Mouse (Mus musculus) liver, embryonic 16.5 days (tissue): Measurements from ENCODE around the gene Btbd16. TPM values are rescaled to one million over a fixed set of nuclear protein-coding genes. Genes with fewer than 3 reads are reported as not detected.

Experiments
- ATAC-seq: fragments of 200-750 bp; cut with Nextera tagmentation; 2 replicates; pipeline ENCODE4 v1.8.0; 2017; ENCODE audit warnings: low read depth, mild to moderate bottlenecking, moderate number of reproducible peaks, moderate library complexity
- H3K27ac ChIP-seq: fragments of 300-500 bp; sonication (generic); 2 replicates; pipeline ENCODE4 v1.5.1; 2014; ENCODE audit warnings: mild to moderate bottlenecking, low read length
- H3K27me3 ChIP-seq: fragments of 300-500 bp; sonication (generic); 2 replicates; pipeline ENCODE4 v1.6.1; 2014; ENCODE audit warnings: low read depth, low read length, mixed read lengths; ENCODE audit not compliant: control insufficient read depth, insufficient read depth
- H3K36me3 ChIP-seq: fragments of 300-500 bp; sonication (generic); 2 replicates; pipeline ENCODE4 v1.6.1; 2014; ENCODE audit warnings: mild to moderate bottlenecking; ENCODE audit not compliant: control insufficient read depth, insufficient read depth
- H3K4me1 ChIP-seq: fragments of 300-500 bp; sonication (generic); 2 replicates; pipeline ENCODE4 v1.6.1; 2014; ENCODE audit warnings: low read depth, low read length, mixed read lengths; ENCODE audit not compliant: control insufficient read depth
- H3K4me2 ChIP-seq: fragments of 300-500 bp; sonication (generic); 2 replicates; pipeline ENCODE4 v1.6.1; 2014; ENCODE audit warnings: low read depth, low read length, mixed read lengths
- H3K4me3 ChIP-seq: fragments of 300-500 bp; sonication (generic); 2 replicates; pipeline ENCODE4 v1.5.1; 2014; ENCODE audit warnings: low read depth, mild to moderate bottlenecking, low read length
- H3K9ac ChIP-seq: fragments of 300-500 bp; sonication (generic); 2 replicates; pipeline ENCODE4 v1.6.1; 2014; ENCODE audit warnings: low read depth, low read length
- H3K9me3 ChIP-seq: fragments of 300-500 bp; sonication (generic); replicated peaks from 2 replicates; pipeline ENCODE4 v1.6.1; 2016; ENCODE audit warnings: low read length; ENCODE audit not compliant: control insufficient read depth
- whole genome bisulfite sequencing: fragments of 180-500 bp; shearing (Covaris S2); extraction: QIAGEN DNeasy Blood & Tissue Kit; methylation state at CpG from one replicate; pipeline ENCODE4 v1.1.7; 2014; ENCODE audit not compliant: insufficient replicate concordance; 5-methylcytosine and 5-hydroxymethylcytosine counted together
- polyA plus RNA-seq: library from polyadenylated mRNA; unstranded; fragments of >200 nt; fragmentation: Nextera tagmentation; extraction: Ambion mirVana; gene quantifications from 2 replicates; pipeline ENCODE4 v1.2.1, GENCODE M21; 2015

Gene Btbd16
- polyA plus RNA-seq, 1 experiment from 2014 or later, result 0.08 TPM

DNA sequence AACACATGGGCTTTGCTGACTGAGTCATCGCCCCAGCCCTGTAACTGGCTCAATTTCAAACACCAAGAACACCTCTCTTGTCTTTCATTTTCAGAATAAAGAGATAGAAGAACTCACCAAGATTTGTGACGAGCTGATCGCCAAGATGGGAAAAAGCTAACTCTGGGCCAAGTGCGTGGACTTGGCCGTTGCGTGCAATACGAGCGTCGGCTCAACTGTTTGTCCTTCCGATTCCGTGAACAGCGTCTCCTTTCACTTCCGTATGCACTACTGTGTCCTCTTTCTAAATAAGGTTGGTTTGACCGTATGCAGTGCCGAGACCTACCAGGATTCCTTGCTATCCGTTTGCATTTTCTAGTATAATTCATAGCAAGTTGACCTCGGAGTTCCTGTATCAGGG is 9.7 kb upstream of the Btbd16 start:
- no peaks in the 10 kb centered on the region for H3K27me3 ChIP-seq
- no peaks in the 10 kb centered on the region for H3K9me3 ChIP-seq
- no peak overlapping the region for H3K9ac ChIP-seq
- no peaks in the 10 kb centered on the region for H3K4me1 ChIP-seq
- no peak for ATAC-seq
- H3K4me3 ChIP-seq, result no peak overlapping the region
- no peak overlapping the region for H3K27ac ChIP-seq
- H3K4me2 ChIP-seq, result no peak overlapping the region
- WGBS, result 81% methylated on average over 17 of the region's 17 CpGs
- H3K36me3 ChIP-seq, result no peaks in the 10 kb centered on the region

DNA sequence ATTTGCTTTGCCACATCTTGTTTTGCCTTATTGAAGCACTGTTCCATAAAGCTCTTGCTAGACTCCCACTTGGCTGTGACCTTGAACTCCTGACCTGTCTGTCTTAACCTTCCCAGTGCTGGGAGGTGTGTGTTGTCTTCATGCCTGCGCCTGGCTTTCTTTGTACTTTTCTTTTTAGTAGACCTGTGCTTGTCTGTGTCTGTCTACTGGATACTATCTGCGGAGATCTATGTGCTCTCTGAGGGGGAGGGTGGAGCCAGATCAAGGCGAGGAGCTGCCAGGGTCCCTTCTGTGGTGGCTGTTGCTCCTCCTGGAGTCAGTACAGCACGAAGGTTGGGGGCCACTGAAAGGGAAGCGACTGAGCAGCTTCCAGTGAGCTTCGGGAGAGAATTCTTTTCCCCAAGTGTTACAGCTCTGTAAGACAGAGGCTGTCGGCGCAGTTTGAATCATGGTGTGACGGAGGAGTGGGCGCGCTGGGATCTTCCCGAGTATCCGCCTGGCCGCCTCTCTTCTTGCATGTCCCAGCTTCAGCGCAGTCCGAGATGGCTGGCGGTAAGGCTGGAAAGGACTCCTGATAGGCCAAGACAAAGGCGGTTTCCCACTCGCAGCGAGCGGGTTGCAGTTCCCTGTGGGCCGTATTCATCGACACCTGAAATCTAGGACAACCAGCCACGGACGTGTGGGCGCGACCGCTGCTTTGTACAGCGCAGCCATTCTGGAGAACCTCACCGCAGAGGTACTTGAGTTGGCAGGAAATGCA is 7.3 kb upstream of the Btbd16 start:
- Histone ChIP-seq H3K27me3 (no peaks in the 10 kb centered on the region), H3K9me3 (no peaks in the 10 kb centered on the region), H3K9ac (no peak overlapping the region), H3K4me3 (no peak overlapping the region), H3K4me2 (no peak overlapping the region), H3K27ac (no peak overlapping the region), H3K36me3 (no peaks in the 10 kb centered on the region), H3K4me1 (no peaks in the 10 kb centered on the region)
- no peak for ATAC-seq
- 70% methylated on average over 30 of the region's 30 CpGs for WGBS

- Histone ChIP-seq H3K4me3 (no peak overlapping the region), H3K27ac (no peak overlapping the region), H3K36me3 (no peaks in the 10 kb centered on the region), H3K9ac (no peak overlapping the region), H3K27me3 (no peaks in the 10 kb centered on the region), H3K9me3 (no peaks in the 10 kb centered on the region), H3K4me2 (no peak overlapping the region), H3K4me1 (peaks cover 2% of the 10 kb centered on the region; the same call in 1 of the 2 replicates)
- ATAC-seq, result no peak
- WGBS, result 51% methylated on average over 4 of the region's 4 CpGs
These were observed 5.7 kb upstream of the Btbd16 start for GRCm38 (mm10) chr7:130768151-130768550.

DNA sequence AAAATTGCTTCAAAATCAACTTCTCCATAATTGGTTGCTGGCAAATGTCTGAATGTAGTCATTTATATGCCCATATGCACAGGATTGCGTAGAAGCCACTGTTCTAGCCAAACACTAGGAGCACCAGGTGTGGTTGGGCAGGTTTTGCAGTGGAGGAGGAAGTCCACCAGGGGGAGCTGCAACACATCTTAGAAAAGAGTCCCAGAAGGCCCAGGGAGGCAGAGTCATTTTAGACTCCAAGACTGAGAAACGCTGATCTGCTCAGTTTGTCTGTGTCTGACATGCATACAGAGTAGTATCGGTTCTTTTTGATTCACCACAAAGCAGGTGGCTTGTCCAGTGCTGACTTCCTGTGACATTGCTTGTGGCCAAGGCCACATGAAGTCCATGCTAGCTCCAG is 3.2 kb upstream of the Btbd16 start:
- Histone ChIP-seq H3K4me2 (no peak overlapping the region), H3K9me3 (no peaks in the 10 kb centered on the region), H3K27ac (no peak overlapping the region), H3K9ac (no peak overlapping the region), H3K4me1 (peaks cover 2% of the 10 kb centered on the region), H3K36me3 (no peaks in the 10 kb centered on the region), H3K27me3 (no peaks in the 10 kb centered on the region), H3K4me3 (no peak overlapping the region)
- ATAC-seq, result no peak
- WGBS, result 23% methylated on average over 3 of the region's 3 CpGs

DNA sequence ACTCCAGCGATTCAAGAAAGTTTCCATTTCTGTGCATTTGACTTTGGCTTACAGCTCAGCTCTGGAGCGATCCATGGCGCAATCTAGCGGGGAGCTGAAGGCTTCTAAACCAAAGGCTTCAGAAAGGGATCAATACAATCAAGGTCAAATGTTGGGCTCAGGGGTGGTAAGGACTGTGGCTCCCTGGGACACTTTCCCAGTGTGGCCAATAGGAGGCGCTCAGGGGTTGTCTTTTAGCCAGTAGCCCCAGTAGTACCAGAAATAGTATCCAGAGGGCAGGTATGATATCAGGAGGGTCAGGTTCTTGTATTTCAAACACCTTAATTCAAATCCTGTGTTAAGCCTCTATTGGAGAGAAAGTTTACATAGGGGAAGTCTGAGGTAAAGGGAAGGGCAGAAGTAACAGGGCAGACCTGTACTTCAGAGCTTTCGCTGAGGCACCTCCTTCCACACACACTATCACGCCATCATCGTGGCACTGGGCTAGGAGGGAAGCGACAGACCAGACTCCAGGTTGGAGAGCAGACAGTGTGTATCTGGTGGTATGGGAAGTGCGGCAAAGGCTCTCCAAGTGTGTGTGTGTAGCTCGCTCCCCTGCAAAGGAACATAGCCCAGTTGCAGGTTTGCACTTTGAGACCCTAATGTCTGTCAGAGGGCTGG is 568 bp upstream of the Btbd16 start:
- no peak overlapping the region for H3K4me2 ChIP-seq

GRCm38 (mm10) chr7:130780866-130781419 is 7.1 kb downstream of the Btbd16 start:
- Histone ChIP-seq H3K27me3 (no peaks in the 10 kb centered on the region), H3K9me3 (no peaks in the 10 kb centered on the region), H3K36me3 (no peaks in the 10 kb centered on the region), H3K4me3 (no peak overlapping the region), H3K4me2 (no peak overlapping the region), H3K27ac (no peak overlapping the region), H3K9ac (no peak overlapping the region), H3K4me1 (no peaks in the 10 kb centered on the region)
- ATAC-seq, result no peak
- 41% methylated on average over 5 of the region's 5 CpGs for WGBS

More for the DNA sequence above, 568 bp upstream of the Btbd16 start:
- Histone ChIP-seq H3K27me3 (no peaks in the 10 kb centered on the region), H3K9me3 (no peaks in the 10 kb centered on the region), H3K9ac (no peak overlapping the region), H3K36me3 (no peaks in the 10 kb centered on the region), H3K27ac (no peak overlapping the region), H3K4me3 (no peak overlapping the region), H3K4me1 (peaks cover 2% of the 10 kb centered on the region)
- ATAC-seq, result peak; percentile 64
- 54% methylated on average over 11 of the region's 11 CpGs for WGBS

- 57% methylated on average over 5 of the region's 5 CpGs for whole genome bisulfite sequencing
- no peak overlapping the region for H3K4me3 ChIP-seq
- H3K9ac ChIP-seq, result no peak overlapping the region
- H3K4me2 ChIP-seq, result no peak overlapping the region
- H3K27me3 ChIP-seq, result no peaks in the 10 kb centered on the region
- no peak overlapping the region for H3K27ac ChIP-seq
- ATAC-seq, result no peak
- H3K36me3 ChIP-seq, result no peaks in the 10 kb centered on the region
- H3K9me3 ChIP-seq, result no peaks in the 10 kb centered on the region
- H3K4me1 ChIP-seq, result no peaks in the 10 kb centered on the region; the same call in none of the 2 replicates
These were observed 8.7 kb downstream of the Btbd16 start for GRCm38 (mm10) chr7:130782501-130783050.

- 72% methylated on average over 12 of the region's 12 CpGs for WGBS
- no peaks in the 10 kb centered on the region; the same call in none of the 2 replicates for H3K4me1 ChIP-seq
- H3K27ac ChIP-seq, result no peak overlapping the region
- no peak overlapping the region for H3K4me3 ChIP-seq
- no peaks in the 10 kb centered on the region for H3K27me3 ChIP-seq
- H3K36me3 ChIP-seq, result no peaks in the 10 kb centered on the region
- ATAC-seq, result no peak
- no peaks in the 10 kb centered on the region for H3K9me3 ChIP-seq
- H3K4me2 ChIP-seq, result no peak overlapping the region
- no peak overlapping the region for H3K9ac ChIP-seq
These were observed 12.2 kb downstream of the Btbd16 start for GRCm38 (mm10) chr7:130785923-130786575.
